Mouse (Mus musculus) brain, embryonic 18.5 days (tissue): ENCODE data around the gene Rsph1.

Experiments
- DNase-seq: peaks from one replicate; pipeline ENCODE4 v3.0.0-alpha.2; 2012; ENCODE audit warnings: low read depth, low spot score

Rsph1 gene

DNA sequence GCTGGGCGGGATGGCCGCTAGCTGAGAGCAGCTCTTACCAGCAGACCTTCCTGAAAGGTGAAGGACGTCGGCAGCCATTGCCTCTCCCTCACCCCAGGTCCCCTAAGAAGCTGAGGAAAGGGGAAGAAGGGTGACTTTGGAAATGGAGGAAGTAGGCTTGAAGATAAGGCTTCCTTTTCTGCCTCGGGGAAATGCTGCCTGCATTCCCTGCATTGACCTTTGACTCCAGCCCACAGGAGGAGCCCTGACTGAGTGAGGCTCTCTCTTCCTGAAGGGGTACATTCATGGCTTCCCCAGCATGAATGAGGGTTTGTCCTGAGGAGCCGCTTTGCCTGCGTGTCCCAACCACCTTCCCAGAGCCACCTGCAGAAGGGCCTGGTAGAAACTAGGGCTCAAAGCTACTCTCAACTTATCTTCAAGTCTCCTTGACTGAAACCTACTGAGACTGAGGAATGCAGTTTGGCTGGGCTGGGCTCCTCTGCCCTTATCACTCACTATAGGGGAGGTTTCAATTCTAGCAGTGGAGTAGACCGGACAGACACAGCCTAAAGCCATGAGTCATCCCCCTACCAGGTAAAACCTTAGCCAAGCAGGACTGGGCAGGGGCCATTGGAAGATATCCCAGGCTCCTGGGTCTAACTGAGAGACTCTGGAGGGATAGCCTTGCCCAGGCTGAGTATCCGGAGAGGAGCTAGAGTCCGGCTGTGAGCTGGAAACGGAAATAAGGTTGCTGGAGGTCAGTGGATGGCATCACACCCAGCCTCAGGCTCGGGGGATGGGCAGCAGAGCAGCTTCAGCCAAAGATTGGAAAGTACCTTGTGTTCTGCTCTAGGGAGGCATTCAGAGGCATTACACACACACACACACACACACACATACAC is 28.0 kb upstream of the Rsph1 start:
- DNase-seq: no peak

DNA sequence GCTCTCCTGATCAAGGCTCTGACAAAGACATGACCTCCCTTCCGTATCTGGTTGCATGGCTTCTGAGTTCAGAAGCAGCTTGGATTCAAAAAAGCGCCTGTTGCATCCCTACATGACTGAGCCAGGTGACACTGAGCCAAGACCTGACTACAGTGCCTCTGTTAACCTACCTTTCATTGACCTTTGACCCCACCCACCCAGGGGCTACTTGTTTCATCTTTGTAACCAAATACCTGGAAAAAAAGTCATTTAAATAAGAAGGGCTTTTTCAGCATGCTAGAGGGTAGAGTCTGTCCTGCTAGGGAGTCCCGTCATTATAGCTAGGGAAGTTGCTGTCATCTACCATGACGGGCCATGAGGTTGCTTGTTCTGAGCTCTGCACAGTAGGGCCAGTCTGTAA is 26.2 kb upstream of the Rsph1 start:
- no peak for DNase-seq

DNA sequence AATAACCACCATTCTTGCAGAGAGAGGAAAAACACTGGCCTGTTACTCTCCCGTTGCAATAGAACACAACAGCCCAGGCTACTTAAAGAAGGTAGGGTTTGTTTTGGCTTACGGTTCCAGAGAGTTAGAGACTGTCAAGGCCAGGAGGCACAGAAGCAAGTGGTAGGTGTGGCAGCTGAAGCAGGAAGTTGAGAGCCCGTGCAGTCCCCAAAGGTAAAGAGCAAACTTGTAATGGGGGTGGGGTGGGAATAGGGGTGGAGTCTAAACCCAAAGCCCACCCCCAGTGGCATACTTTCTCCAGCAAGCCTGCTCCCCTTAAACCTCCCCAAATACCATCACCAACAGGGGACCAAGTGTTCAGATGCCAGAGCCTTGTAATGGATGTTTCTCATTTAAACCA is 23.6 kb upstream of the Rsph1 start:
- no peak for DNase-seq

DNA sequence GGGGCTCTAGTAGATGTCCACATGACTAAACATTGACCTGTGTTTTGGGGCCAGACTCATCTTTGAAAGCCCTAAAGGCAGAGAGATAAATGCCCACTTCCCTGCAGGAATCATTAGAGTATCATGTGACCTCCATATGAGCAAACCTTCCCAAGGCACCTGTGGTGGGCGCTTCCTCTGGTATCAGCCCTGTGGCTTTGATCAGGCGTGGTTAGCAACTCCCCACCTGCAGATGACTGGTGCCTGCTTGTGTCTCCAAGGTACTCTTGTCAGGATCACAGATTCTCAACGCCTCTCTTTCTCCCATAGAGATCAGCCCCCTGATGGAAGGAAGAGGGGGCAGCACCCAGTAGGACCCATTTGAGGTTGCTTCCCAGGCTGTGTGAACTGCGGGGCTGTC is 22.8 kb upstream of the Rsph1 start:
- no peak for DNase-seq

DNA sequence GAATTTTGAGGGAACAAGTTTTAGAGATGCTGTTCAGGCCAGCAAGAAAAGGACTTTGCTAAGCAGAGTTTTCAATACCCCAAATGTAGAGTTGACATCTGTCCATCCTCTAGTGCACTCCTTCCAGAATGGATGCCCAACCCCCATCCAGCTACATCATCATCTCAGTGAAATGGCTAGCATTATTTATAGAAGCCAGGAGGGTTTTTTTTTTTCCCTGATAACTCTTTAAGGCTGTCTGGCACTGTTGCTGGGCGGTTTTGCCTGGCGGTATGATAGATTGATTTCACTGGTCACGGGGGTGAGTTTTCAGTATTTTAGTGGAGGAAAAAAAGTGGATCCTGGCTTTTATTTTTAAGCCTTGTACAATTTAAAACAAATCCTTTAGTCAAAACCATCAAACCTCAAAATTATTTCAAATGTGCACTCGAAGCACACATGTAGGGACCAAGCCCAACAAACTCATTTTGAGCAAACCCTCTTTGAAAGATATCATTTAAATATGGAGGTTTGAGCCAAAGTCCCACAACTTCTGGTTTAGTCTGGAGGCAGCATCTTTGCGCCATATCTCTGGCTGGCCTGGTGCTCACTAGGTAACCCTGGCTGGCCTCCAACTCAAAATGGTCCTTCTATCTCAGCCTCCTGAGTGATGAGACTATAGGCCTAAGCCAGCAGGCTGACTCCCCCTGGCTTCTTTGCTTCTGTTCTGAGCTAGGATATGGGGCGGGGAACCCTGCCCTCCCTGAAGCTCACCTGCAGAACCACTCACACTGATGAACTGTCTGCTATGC is 21.4 kb upstream of the Rsph1 start:
- DNase-seq: no peak

DNA sequence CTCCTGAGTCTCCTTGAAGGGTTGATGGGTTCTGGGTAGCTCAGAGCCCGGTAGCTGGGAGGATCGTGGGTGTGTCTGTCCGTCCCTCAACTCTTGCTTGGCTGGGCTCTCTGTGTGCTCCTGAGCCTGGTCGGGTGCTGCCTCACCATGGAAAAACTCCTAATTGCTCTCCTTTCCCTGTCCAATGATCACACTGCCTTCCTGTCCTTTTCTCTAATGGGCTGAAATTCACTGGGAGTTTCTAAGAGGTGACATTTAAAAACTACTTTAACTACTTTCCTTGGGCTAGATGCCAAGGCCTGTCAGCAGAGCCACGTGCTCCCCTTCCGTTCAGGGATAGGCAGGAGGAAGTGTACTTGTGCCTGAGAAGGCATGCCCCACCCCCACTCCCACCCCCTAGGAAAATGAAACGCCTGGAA is 20.3 kb upstream of the Rsph1 start:
- DNase-seq: no peak

DNA sequence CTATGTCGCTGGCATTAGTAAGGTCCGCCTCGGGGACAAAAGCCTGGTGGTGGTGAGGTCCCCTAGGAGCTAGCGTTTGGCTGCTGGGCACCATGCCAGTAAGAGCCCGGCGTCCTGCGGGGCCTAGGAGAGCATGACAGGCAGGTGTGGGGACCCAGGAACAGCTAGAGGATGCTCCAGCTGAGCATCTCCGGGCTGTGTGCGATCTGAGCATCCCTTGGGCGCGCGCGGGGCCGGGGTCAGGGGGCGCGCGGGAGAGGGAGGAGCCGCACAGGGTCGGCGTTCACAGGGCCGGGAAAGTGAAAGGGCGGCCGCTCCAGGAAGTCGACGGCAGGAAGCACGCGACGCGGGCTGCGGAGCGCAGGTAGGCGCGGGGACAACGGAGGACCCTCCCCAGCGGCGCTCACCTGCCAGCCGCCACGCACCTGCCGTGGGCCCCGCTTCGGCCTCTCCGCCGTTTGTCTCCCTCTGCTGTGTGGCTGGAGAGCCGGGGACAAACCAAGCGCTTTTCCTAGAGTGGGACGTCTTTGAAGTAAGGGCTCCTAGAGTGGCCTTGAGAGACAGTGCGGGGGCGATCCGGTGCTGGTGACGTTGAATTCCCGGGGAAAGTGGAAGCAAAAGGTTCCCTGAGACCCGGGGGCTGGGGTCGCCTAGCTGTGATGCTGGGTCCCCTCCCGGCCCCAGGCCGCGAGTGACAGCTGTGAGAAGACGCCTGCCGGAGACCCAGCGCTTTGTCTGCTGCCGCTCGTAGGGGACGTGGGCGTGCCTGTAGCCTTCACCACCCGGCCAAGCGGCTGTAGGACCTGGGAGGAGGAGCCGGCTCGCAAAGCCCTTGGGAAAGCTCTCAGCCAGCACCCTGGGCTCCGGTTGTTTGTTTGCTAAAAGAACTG is 19.0 kb upstream of the Rsph1 start:
- DNase-seq: no peak

DNA sequence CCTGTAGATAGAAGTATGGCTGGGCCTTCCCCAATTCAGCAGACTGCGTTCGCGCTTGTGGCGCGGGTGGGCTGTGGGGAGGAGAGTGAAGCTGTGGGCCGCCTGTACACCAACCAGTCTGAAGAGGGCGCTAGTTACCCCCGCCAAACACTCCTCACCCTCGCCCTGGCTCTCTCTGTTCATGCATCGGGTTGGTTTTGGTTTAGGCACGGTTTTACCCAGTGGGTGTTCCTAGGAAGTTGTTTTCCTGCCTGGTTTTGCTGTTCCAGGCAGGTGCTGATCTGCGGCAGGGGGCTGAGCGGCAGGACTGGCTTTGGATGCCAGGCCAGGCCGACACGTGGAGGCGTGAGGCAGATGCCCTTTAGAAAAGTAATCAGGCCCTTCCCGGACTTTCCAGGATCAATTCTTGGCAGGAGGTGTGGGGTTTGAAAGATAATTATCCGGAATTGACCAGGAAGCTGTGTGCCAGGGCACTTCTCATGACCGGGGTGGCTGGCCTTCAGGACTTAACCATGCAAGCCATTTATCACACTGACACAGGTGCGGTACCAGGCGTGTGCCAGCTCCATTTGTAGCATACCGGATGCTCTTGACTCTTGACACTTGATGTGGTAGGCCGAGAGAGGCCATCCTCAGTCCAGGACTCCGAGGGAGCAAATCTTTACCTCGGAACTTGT is 18.2 kb upstream of the Rsph1 start:
- DNase-seq: no peak

DNA sequence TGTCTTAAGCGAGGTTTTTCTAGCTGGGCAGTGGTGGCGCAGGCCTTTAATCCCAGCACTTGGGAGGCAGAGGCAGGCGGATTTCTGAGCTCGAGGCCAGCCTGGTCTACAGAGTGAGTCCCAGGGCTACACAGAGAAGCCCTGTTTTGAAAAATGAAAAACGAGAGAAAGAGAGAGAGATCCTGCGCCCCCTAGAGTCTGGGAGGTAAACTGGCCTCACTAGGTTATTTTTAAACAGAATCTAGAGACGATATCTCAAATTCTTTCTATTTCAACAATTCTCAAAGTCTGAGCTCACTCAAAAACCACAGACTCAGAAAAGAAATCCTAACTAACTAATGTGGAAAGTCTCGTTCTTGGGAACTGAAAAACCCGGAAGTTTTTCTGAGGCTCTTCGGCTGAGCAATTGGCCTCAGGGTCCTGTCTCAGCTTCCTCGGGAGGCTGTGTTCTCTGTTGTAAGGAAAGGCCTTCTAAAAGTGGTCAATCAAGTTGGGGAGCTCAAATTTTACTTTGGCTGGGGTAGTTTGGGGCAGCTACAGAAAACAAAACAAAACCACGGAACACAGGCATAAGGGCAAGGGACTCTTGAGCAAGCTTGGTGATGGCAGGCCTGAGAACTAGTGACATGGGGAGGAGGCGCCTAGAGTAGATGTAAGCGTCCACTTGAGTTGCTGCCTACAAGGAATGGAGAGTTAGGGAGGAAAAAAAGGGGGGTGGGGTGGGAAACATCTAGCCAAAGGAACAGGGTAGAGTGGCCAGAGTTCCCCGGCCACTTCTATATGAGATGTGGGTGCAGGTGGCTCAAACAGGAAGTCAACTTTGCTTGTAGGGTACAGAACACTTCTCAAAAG is 17.4 kb upstream of the Rsph1 start:
- DNase-seq: no peak

DNA sequence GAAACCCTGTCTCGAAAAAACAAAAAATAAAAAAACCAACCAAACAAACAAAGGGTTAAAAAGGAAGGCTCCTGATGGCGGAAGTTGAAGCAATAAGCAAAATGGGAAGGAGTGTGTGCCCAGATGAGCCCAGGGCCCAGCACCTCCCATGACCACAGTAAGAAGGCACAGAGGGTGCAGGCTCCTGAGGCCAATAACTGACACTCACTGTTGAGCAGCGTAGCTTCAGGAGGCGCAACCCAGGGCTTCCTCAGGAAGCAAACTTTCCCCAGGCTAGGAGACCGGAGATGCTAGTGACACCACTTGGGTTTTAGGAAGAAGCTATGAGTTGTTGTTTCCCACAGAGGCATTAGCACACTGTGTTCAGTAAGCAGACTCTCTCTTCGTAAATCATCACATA is 13.7 kb upstream of the Rsph1 start:
- no peak for DNase-seq

DNA sequence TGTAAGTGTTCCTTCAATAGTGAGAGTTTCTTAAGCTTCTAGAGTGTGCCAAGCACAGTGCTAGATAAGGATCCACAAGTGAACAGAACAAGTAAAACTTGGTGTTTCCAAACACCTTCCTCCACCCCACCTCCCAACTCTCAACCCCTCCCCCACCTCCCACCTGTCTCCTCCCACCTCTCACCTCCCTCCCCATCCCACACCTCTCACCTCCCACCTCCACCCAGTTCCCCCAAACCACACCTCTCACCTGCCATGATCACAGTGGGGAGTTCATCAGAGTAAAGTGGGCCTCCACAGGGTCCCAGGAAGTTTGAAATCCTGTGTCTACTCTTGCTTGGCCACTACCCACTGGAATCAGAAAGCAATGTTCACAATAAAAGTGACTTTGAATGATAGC is 13.1 kb upstream of the Rsph1 start:
- DNase-seq: no peak

DNA sequence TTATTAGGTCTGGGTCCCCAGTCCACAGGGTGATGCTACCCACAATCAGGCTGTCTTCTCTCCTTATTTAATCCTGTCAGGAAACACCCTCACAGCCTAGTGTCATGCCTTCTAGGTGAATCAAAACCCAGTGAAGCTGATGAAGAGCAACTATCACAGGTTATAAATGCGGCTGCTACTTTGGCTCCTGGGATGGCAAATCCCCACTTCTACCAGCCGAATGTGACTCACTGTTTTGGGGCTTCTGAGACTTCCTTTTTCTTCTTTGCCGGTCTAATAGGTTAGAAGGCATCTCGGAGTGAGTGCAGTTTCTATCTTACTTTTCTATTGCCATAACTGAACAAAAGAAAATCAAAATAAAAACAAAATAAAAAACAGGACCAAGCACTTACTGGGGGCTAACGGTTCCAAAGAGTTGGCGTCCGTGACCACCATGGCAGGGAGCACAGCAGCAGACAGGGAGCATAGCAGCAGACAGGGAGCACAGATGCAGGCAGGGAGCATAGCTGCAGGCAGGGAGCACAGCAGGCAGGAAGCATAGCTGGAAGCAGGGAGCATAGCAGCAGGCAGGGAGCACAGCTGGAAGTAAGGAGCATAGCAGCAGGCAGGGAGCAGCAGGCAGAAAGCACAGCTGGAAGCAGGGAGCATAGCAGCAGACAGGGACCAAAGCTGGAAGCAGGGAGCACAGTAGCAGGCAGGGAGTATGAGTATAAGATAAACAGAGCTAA is 12.0 kb upstream of the Rsph1 start:
- DNase-seq: no peak

DNA sequence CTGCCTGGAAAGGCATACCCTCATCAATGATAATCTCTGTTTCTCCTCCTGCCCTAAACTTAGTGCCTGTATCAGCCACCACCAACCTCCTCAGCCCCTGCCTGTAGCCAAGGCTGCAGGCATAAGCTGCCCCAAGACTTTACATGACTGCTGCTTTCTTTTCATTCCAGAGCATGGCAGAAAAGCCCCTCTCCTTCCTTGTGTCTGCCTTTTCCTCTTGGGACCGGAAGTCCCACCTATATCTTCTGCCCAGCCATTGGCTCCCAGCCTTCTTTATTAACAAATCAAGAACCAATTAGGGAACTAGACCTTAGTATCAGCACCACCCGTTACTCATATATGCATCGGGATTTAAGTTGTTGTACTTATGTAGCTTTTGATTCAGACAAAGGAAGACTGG is 10.0 kb upstream of the Rsph1 start:
- no peak for DNase-seq

DNA sequence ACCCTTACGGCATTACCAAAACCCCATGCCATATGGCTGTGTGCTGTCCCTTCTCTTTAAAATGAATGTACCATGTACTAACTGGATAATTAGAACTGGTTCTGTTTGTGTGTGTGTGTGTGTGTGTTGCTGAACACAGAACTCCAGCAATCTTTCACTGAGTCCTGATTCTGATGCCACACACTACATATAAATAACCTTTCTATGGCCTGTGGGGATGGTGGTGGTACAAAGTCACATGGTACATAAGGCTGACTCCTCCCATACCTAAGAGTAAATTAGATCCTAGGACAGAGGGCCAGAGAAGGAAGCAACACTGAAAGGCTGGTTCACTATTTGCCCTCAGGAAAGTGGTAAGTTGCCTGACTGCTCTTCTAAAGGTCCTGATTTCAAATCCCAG is 9.3 kb upstream of the Rsph1 start, which contains the start of gene Slc37a1:
TSS of gene Slc37a1 (plus strand) at position 301 of the 400 bp plus-strand sequence.
- DNase-seq: no peak

DNA sequence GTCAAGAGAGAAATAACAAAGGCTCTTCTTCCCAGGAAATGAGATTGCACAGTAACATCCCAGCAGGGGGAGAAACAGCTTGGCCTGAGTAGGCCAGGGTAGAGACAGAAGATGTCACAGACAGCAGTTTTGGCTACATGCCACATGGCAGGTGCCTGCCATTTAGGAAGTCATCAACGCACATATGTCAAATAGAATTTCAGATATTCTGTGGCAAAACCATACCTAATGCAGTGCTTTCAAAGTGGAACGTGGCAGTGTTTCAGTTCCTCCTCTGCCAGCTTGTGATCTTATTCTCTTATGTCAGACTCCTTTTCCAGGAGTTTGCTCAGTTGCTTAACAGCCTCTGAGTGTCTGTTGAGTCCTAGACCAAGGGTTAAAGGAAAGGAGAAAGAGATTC is 8.7 kb upstream of the Rsph1 start:
- DNase-seq: no peak

DNA sequence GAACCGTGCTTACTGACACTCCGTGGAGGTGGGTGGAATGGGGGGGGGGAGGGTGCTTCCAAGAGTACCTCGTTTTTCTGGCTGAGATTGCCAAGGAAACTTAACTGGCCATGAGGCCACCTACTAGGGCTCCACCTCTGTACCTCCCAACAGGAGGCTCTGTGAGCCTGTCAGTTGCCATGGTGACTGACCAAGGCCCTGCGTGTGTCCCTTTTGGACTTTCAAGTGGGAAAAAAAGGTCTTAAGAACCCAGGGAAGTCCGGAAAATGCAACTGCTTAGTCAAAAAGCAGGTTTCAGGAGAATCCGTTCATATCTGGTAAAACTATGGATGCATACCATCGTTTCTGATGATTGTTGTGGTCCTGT is 5.5 kb upstream of the Rsph1 start:
- no peak for DNase-seq

DNA sequence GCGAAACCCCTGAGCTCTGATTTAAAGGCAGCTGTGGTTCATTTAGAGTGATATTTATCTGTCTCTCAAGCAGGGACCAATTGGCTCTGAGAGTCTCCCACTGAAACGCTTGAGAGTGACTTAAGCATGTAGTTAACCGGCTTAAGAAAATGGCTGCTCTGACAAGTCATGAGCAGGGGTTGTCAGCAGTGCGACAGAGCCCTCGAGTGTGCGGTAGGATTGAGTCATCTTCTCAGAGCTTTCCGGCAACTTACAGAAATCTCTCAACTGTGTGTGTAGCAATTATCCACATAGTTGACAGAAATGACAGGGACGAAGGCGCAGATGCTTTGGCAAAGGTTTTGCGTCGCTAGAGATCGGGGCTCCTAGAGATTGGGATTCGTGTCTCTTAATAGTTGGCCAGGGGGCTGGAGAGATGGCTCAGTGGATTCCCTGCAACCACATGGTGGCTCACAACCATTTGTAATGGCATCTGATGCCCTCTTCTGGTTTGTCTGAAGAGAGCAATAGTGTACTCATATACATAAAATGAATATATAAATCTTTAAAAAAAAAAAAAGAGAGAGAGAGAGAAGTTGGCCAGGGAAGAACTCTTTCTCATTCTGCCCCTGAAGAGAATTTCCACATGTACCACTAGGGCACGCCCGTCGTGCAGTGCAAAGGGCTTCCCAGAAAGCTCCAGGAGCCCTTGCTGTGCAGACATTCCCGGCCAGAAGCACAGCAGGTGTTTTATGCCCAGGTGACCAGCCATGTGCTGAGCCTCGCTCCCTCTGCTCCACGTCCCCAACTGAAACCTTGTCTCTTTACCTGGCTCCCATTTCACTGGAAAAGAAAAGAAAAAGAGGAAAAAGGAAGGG is 4.9 kb upstream of the Rsph1 start:
- DNase-seq: no peak

DNA sequence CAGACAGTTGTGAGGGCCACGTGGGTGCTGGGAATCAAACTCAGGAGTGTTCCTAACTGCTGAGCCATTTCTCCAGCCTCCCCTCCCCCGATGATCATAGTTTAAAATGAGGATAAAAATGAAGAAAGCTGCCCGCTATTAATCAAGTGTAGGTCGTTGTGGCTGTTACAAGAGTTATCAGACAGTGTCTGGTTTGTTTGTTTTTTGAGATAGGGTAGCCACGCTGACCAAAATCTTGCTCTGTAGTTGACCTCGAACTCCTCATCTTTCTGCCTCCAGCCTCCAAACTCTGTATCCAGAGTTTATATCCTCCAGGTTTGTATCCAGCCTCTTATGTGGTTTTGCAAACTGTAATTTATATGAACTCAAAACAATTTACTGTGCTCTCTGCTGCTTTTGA is 3.1 kb upstream of the Rsph1 start:
- DNase-seq: no peak

DNA sequence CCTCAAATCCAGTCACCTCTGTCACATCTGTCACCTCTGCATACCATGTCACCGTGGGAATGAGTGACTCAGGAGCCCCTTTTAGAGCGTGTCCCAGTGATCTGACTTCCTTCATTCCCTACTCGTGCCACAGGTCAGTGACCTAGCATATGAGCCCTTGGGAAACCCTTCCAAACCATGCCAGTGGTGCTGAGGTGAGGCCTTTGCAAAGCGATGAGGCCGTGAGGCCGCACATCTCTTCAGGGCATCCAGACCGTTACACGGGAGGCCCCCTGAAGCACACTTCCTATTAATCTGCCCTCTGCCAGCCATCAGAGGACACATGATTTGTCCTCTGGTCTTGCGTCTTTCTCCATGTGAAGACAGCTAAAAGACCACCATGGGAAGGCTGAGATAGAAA is 2.4 kb upstream of the Rsph1 start:
- DNase-seq: no peak
